Mouse (Mus musculus) bone marrow macrophage, adult 2 months (primary cell): ENCODE data around the gene Cfap58.

Experiments used
- CTCF ChIP-seq: IDR thresholded peaks from 2 replicates; pipeline ENCODE4 v1.5.1; 2012; ENCODE audit warnings: low read depth, mild to moderate bottlenecking, low read length, moderate library complexity
- POLR2A ChIP-seq: IDR thresholded peaks from 2 replicates; pipeline ENCODE4 v1.6.1; 2012; ENCODE audit warnings: mild to moderate bottlenecking, low read depth, low read length, borderline replicate concordance

DNA sequence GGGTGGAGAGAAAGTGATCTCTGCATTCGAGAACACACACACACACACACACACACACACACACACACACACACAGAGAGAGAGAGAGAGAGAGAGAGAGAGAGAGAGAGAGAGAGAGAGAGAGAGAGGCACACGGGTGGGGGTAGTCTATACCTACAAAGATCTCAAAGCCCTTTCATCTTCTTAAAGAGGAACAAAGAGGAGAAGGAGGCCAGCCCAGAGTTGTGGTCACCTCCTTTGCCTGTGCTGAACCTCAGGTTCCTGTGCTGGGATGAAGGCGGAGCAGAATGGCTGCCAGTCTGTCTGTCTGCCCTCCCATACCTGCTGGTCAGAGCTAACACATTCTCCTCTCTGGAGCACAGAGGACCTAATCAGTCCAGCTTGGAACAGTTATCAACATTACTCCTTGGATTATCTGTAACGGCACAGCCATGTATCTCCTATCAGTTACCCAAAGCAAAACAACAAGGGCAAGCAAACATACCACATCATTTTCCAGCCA, 27.3 kb upstream of the Cfap58 start:
- TF ChIP-seq CTCF, result no peak
- no peak for TF ChIP-seq POLR2A
